Mouse (Mus musculus): Measurements from ENCODE around the gene Tnfsf9.

Tnfsf9 gene

GRCm38 (mm10) chr17:57095855-57096622 is 9.1 kb upstream of the Tnfsf9 start:
- DNase-seq (ENCODE audit: low spot score in 2 of 2), result no peak

GRCm38 (mm10) chr17:57096623-57096920 is 8.6 kb upstream of the Tnfsf9 start:
- DNase-seq (ENCODE audit: low spot score in 2 of 2), result peak; percentile 53 to 81

GRCm38 (mm10) chr17:57098321-57098720 is 6.8 kb upstream of the Tnfsf9 start:
- no peak for DNase-seq (ENCODE audit: low spot score in 2 of 2)

GRCm38 (mm10) chr17:57099629-57100325 is 5.3 kb upstream of the Tnfsf9 start:
- DNase-seq (ENCODE audit: low spot score in 2 of 2), result no peak

GRCm38 (mm10) chr17:57102276-57102675 is 2.8 kb upstream of the Tnfsf9 start:
- DNase-seq (ENCODE audit: low spot score in 2 of 2), result no peak

- no peak for DNase-seq (ENCODE audit: low spot score in 2 of 2)
These were observed 629 bp upstream of the Tnfsf9 start for GRCm38 (mm10) chr17:57104496-57104895.

GRCm38 (mm10) chr17:57106035-57106368 is 877 bp downstream of the Tnfsf9 start:
- no peak for DNase-seq (ENCODE audit: low spot score in 2 of 2)

GRCm38 (mm10) chr17:57107064-57107463 is 1.9 kb downstream of the Tnfsf9 start:
- no peak for DNase-seq (ENCODE audit: low spot score in 2 of 2)

- no peak for DNase-seq (ENCODE audit: low spot score in 2 of 2)
These were observed 3.0 kb downstream of the Tnfsf9 start for GRCm38 (mm10) chr17:57108040-57108665.

- no peak for DNase-seq (ENCODE audit: low spot score in 2 of 2)
These were observed 3.6 kb downstream of the Tnfsf9 start for GRCm38 (mm10) chr17:57108666-57109171.

- DNase-seq (ENCODE audit: low spot score in 2 of 2), result no peak
These were observed 4.9 kb downstream of the Tnfsf9 start for GRCm38 (mm10) chr17:57110005-57110404.

GRCm38 (mm10) chr17:57112768-57113474 is 7.8 kb downstream of the Tnfsf9 start:
- DNase-seq (ENCODE audit: low spot score in 2 of 2), result no peak

GRCm38 (mm10) chr17:57116801-57117200 is 11.7 kb downstream of the Tnfsf9 start:
- DNase-seq (ENCODE audit: low spot score in 2 of 2), result no peak

- DNase-seq (ENCODE audit: low spot score in 2 of 2), result no peak
These were observed 13.6 kb downstream of the Tnfsf9 start for GRCm38 (mm10) chr17:57118524-57119349.

GRCm38 (mm10) chr17:57121856-57122255 is 16.7 kb downstream of the Tnfsf9 start:
- no peak for DNase-seq (ENCODE audit: low spot score in 2 of 2)

GRCm38 (mm10) chr17:57123192-57124118 is 18.3 kb downstream of the Tnfsf9 start:
- DNase-seq (ENCODE audit: low spot score in 2 of 2), result no peak

GRCm38 (mm10) chr17:57124792-57125191 is 19.7 kb downstream of the Tnfsf9 start:
- no peak for DNase-seq (ENCODE audit: low spot score in 2 of 2)

- DNase-seq (ENCODE audit: low spot score in 2 of 2), result no peak
These were observed 20.9 kb downstream of the Tnfsf9 start for GRCm38 (mm10) chr17:57125853-57126622.

GRCm38 (mm10) chr17:57131793-57132192 is 26.7 kb downstream of the Tnfsf9 start:
- DNase-seq (ENCODE audit: low spot score in 2 of 2), result no peak

Measured in frontal cortex, postnatal 14 days (tissue).